Mouse (Mus musculus): Measurements from ENCODE around the gene Kidins220.

Gene Kidins220

DNA sequence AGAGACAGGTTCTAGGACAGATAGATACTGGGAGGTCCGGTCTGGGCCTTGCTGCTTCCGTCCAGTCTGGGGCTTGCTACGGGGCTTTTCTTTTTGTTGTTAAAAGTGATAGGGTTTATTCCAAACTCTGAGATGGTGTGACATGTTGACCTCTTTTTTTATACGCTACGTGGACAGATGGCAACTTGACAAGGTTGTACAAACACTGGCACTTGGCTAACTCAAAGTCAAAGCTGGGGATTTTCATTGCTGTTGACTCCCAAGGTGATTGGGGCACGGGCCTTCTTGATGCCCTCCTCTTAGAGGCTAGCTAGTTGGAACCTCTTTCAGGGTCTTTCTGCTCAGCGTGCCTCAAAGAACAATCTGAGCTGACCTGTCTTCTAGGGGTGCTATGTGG, 136.0 kb downstream of the Kidins220 start:
- DNase-seq (ENCODE audit: low spot score in 2 of 2), result no peak
